Mouse (Mus musculus) brain, adult 10 weeks (tissue): Measurements from ENCODE around the gene Ints2. TPM values are rescaled to one million over a fixed set of nuclear protein-coding genes. Genes with fewer than 3 reads are reported as not detected.

Source experiments
- polyA plus RNA-seq: library from polyadenylated mRNA; stranded (reverse); fragments of 350-450 nt; fragmentation: Illumina TruSeq; extraction: RNeasy Lipid Tissue Mini Kit (QIAGEN cat#74804); gene quantifications from one replicate; pipeline ENCODE4 v1.2.3, GENCODE M21; 2015; ENCODE audit warnings: low read depth, low replicate concordance

Gene Ints2
- polyA plus RNA-seq, result 14.6 TPM

DNA sequence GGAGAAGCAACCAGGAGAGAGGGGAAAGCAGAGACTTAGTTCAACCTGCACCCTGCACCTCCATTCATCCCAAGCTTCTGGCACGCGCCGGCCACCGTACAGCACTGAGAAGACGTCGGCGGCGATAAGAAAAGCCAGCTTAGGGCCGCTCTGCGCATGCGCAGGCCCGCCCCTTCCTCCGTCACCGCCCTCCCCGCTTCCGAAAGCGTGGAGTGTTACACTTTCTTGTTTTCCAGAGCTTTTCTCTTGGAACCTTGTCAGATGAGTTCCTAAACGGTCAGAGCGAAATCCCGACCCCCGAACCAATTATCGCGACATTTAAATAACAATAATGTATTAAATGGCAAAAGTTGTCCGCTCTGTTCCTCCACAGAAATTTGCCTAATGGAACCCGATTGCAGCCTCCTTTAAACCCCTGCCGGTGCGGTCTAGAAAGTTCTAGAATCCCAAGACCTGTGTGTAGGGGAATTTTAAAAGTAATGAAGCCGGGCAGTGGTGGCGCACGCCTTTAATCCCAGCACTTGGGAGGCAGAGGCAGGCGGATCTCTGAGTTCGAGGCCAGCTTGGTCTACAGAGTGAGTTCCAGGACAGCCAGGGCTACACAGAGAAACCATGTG is at the start of gene Ints2:
Gene Ints2, minus strand, starts transcription at position 116 of the 617 bp plus-strand sequence.

DNA sequence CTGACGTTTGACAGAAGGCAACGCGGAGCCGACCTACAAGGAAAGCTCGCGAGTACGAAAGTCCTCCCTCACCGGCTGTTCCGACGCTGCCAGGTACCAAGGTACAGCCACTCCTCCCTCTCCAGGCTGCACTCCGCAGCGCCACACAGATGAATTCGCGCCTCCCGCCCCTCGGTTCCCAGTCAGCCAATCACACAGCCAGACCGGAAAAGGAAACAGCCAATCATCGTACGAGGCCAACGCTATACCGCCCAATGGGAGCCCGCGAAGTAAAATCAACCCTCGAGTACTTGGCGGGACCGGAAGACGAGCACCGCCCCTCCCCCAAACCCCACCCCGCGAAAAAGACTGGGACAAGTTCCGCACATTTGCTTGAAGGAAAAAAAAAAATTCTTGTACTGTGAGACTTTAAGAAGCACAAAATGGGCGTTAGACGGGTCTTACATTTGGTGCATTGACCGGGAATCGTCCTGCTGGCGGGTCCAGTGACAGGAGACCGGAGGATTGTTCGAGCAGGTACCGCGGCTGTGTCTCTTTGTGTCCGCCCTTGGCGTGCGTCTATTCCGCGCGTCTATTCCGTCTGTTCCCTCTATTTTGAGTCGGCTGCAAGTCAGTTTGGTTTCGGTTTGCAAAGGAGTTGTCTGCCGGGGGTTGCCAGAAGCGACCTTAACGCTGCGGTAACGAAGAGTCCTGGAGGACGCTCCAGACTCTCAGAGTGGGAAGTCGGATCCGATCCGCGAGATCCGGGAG is 56.2 kb downstream of the Ints2 start, which contains the start of gene Brip1:
Gene Brip1, minus strand, starts transcription at position 157 of the 750 bp plus-strand sequence.

Other genes starting within 250 kb of the Ints2 start
- gene Brip1, start 56.4 kb downstream of the Ints2 start, polyA plus RNA-seq, result 0.12 TPM
- 18.9 TPM for gene Med13, start 100.0 kb upstream of the Ints2 start, polyA plus RNA-seq
- 19.1 TPM for gene Rnft1, start 227.1 kb upstream of the Ints2 start, polyA plus RNA-seq